Mouse (Mus musculus) liver, adult 2 months (tissue): ENCODE results near the gene Tmem26. TPM values are rescaled to one million over a fixed set of nuclear protein-coding genes. Genes with fewer than 3 reads are reported as not detected.
A peak's percentile ranks its signal among the peaks of the same experiment; 100 is the strongest.

Experiments
- DNase-seq: peaks from one replicate; pipeline ENCODE4 v3.0.0-alpha.2; 2011; ENCODE audit warnings: low read depth, low spot score; ENCODE audit errors: extremely low read depth
- H3K27ac ChIP-seq: fragments of 200-500 bp; replicated peaks from 2 replicates; pipeline ENCODE4 v1.5.1; 2012; ENCODE audit warnings: low read depth, mild to moderate bottlenecking, control low read depth, inconsistent platforms, low read length; ENCODE audit not compliant: insufficient read depth
- H3K27me3 ChIP-seq: fragments of 200-500 bp; 2 replicates; pipeline ENCODE4 v1.6.1; 2012; ENCODE audit warnings: mild to moderate bottlenecking, moderate library complexity, low read length, inconsistent platforms; ENCODE audit not compliant: control insufficient read depth, insufficient read depth
- H3K36me3 ChIP-seq: fragments of 200-500 bp; 2 replicates; pipeline ENCODE4 v1.6.1; 2012; ENCODE audit warnings: low read length, inconsistent platforms; ENCODE audit not compliant: control insufficient read depth, insufficient read depth
- H3K4me1 ChIP-seq: fragments of 200-500 bp; 2 replicates; pipeline ENCODE4 v1.6.1; 2011; ENCODE audit warnings: low read length; ENCODE audit not compliant: control insufficient read depth, insufficient read depth
- H3K4me3 ChIP-seq: fragments of 200-500 bp; 2 replicates; pipeline ENCODE4 v1.5.1; 2011; ENCODE audit warnings: low read depth, mild to moderate bottlenecking, control low read depth, low read length, moderate library complexity; ENCODE audit not compliant: insufficient read depth
- H3K79me2 ChIP-seq: fragments of 200-500 bp; 2 replicates; pipeline ENCODE4 v1.6.1; 2012; ENCODE audit warnings: inconsistent platforms, mild to moderate bottlenecking, low read length, moderate library complexity; ENCODE audit not compliant: control insufficient read depth, insufficient read depth
- H3K9ac ChIP-seq: fragments of 200-500 bp; 2 replicates; pipeline ENCODE4 v1.6.1; 2012; ENCODE audit warnings: low read depth, mild to moderate bottlenecking, control low read depth, inconsistent platforms, low read length
- CTCF ChIP-seq: fragments of 200-500 bp; IDR thresholded peaks from 2 replicates; pipeline ENCODE4 v1.5.1; 2011; ENCODE audit warnings: low read depth, low read length, control low read depth
- POLR2A ChIP-seq: fragments of 200-500 bp; IDR thresholded peaks from 2 replicates; pipeline ENCODE4 v1.6.1; 2011; ENCODE audit warnings: low read length, control low read depth; ENCODE audit not compliant: insufficient read depth; ENCODE audit errors: extremely low read depth
- WGBS: fragments of 180-500 bp; shearing (Covaris S2); methylation state at CpG from one replicate; pipeline ENCODE4 v1.1.7; 2018; 5-methylcytosine and 5-hydroxymethylcytosine counted together
- polyA plus RNA-seq: library from polyadenylated mRNA; depleted of rRNA; stranded (reverse); fragments of >200 nt; gene quantifications from 2 replicates; pipeline ENCODE4 v1.2.3, GENCODE M21; 2012
- total RNA-seq: library from RNA; depleted of rRNA; stranded (reverse); fragments of >200 nt; gene quantifications from 2 replicates; pipeline ENCODE4 v1.2.3, GENCODE M21; 2014

Gene Tmem26
- total and polyA plus RNA-seq, 2 experiments: 0.34 to 0.83 TPM

- Histone ChIP-seq H3K27me3 (no peaks in the 10 kb centered on the region), H3K9ac (no peak overlapping the region), H3K79me2 (no peaks in the 10 kb centered on the region), H3K27ac (no peak overlapping the region), H3K4me1 (no peaks in the 10 kb centered on the region), H3K4me3 (no peak overlapping the region), H3K36me3 (no peaks in the 10 kb centered on the region)
- DNase-seq: no peak
- WGBS: 96% methylated on average over 7 of the region's 7 CpGs
- TF ChIP-seq CTCF (no peak), POLR2A (no peak)
Observed at GRCm38 (mm10) chr10:68800339-68800738, 76.9 kb downstream of the Tmem26 start.

GRCm38 (mm10) chr10:68806328-68806727, 82.9 kb downstream of the Tmem26 start:
- Histone ChIP-seq H3K79me2 (no peaks in the 10 kb centered on the region), H3K4me3 (no peak overlapping the region), H3K9ac (no peak overlapping the region), H3K27me3 (no peaks in the 10 kb centered on the region), H3K4me1 (no peaks in the 10 kb centered on the region), H3K36me3 (no peaks in the 10 kb centered on the region), H3K27ac (no peak overlapping the region)
- TF ChIP-seq POLR2A (no peak), CTCF (no peak)
- peak; percentile 15 for DNase-seq
- WGBS: 84% methylated on average over 1 of the region's 1 CpGs

- WGBS: 93% methylated on average over 5 of the region's 5 CpGs
- H3K27me3 ChIP-seq: no peaks in the 10 kb centered on the region
- TF ChIP-seq POLR2A: no peak
- 0 out of 2 replicates have a peak, but pooled peaks have one; percentile 24 for TF ChIP-seq CTCF
- no peak overlapping the region for H3K4me3 ChIP-seq
- no peak for DNase-seq
- H3K4me1 ChIP-seq: no peaks in the 10 kb centered on the region
- H3K36me3 ChIP-seq: no peaks in the 10 kb centered on the region
- no peak overlapping the region for H3K27ac ChIP-seq
- H3K9ac ChIP-seq: no peak overlapping the region
- H3K79me2 ChIP-seq: no peaks in the 10 kb centered on the region
Observed at GRCm38 (mm10) chr10:68810958-68811357, 87.5 kb downstream of the Tmem26 start.

GRCm38 (mm10) chr10:68812699-68813098, 89.3 kb downstream of the Tmem26 start:
- Histone ChIP-seq H3K27me3 (no peaks in the 10 kb centered on the region), H3K9ac (no peak overlapping the region), H3K27ac (no peak overlapping the region), H3K4me3 (no peak overlapping the region), H3K4me1 (no peaks in the 10 kb centered on the region), H3K79me2 (no peaks in the 10 kb centered on the region), H3K36me3 (no peaks in the 10 kb centered on the region)
- DNase-seq: no peak
- TF ChIP-seq CTCF (no peak), POLR2A (no peak)
- WGBS: 92% methylated on average over 12 of the region's 12 CpGs

GRCm38 (mm10) chr10:68817281-68817680, 93.8 kb downstream of the Tmem26 start:
- Histone ChIP-seq H3K27ac (no peak overlapping the region), H3K36me3 (no peaks in the 10 kb centered on the region), H3K4me3 (no peak overlapping the region), H3K9ac (no peak overlapping the region), H3K27me3 (no peaks in the 10 kb centered on the region), H3K79me2 (no peaks in the 10 kb centered on the region), H3K4me1 (no peaks in the 10 kb centered on the region)
- DNase-seq: no peak
- WGBS: 94% methylated on average over 4 of the region's 4 CpGs
- TF ChIP-seq POLR2A: no peak
- no peak for TF ChIP-seq CTCF

- TF ChIP-seq CTCF: no peak
- no peak for TF ChIP-seq POLR2A
- Histone ChIP-seq H3K36me3 (no peaks in the 10 kb centered on the region), H3K9ac (no peak overlapping the region), H3K27me3 (no peaks in the 10 kb centered on the region), H3K79me2 (no peaks in the 10 kb centered on the region), H3K27ac (no peak overlapping the region), H3K4me1 (no peaks in the 10 kb centered on the region), H3K4me3 (no peak overlapping the region)
- DNase-seq: no peak
- WGBS: 86% methylated on average over 10 of the region's 10 CpGs
Observed at GRCm38 (mm10) chr10:68818065-68818759, 94.8 kb downstream of the Tmem26 start.
